Mouse (Mus musculus) brain, embryonic 14.5 days (tissue): Measurements from ENCODE around the gene Katnb1. TPM values are rescaled to one million over a fixed set of nuclear protein-coding genes. Genes with fewer than 3 reads are reported as not detected.

Experiments
- DNase-seq: peaks from one replicate; pipeline ENCODE4 v3.0.0-alpha.2; 2011; ENCODE audit warnings: low read depth
- CTCF ChIP-seq: fragments of 200-500 bp; IDR thresholded peaks from 2 replicates; pipeline ENCODE4 v1.5.1; 2012; ENCODE audit warnings: inconsistent platforms, mild to moderate bottlenecking, moderate library complexity, borderline replicate concordance; ENCODE audit not compliant: insufficient read depth, insufficient read length; ENCODE audit errors: extremely low read depth
- POLR2A ChIP-seq: fragments of 200-500 bp; IDR thresholded peaks from 2 replicates; pipeline ENCODE4 v1.6.1; 2012; ENCODE audit warnings: mild to moderate bottlenecking, inconsistent platforms, borderline replicate concordance; ENCODE audit not compliant: poor library complexity, insufficient read depth, insufficient read length, severe bottlenecking; ENCODE audit errors: extremely low read depth
- polyA plus RNA-seq: library from polyadenylated mRNA; depleted of rRNA; stranded (reverse); fragments of >200 nt; gene quantifications from 2 replicates; pipeline ENCODE4 v1.2.3, GENCODE M21; 2012

Katnb1 gene
- polyA plus RNA-seq, 1 experiment = 56.2 TPM

GRCm38 (mm10) chr8:95093574-95093973 lies 12.6 kb downstream of the Katnb1 start:
- TF ChIP-seq CTCF = no peak
- no peak for TF ChIP-seq POLR2A

GRCm38 (mm10) chr8:95099009-95099408 lies 18.0 kb downstream of the Katnb1 start:
- TF ChIP-seq CTCF (peak; percentile 99), POLR2A (no peak)

More at GRCm38 (mm10) chr8:95093574-95093973, 12.6 kb downstream of the Katnb1 start:
- no peak for DNase-seq

GRCm38 (mm10) chr8:95101972-95102371 lies 21.0 kb downstream of the Katnb1 start:
- peak; percentile 40; the same call in 1 of the 2 replicates for TF ChIP-seq CTCF
- TF ChIP-seq POLR2A = no peak
- DNase-seq = no peak

More at GRCm38 (mm10) chr8:95099009-95099408, 18.0 kb downstream of the Katnb1 start:
- DNase-seq = peak; percentile 77

GRCm38 (mm10) chr8:95107306-95107705 lies 26.3 kb downstream of the Katnb1 start:
- TF ChIP-seq CTCF = no peak
- no peak for TF ChIP-seq POLR2A
- DNase-seq = no peak

GRCm38 (mm10) chr8:95112594-95112993 lies 31.6 kb downstream of the Katnb1 start:
- DNase-seq = no peak
- TF ChIP-seq POLR2A (no peak), CTCF (no peak)

GRCm38 (mm10) chr8:95113108-95113507 lies 32.1 kb downstream of the Katnb1 start:
- no peak for TF ChIP-seq POLR2A
- no peak for TF ChIP-seq CTCF
- DNase-seq = no peak

- TF ChIP-seq POLR2A = no peak
- peak; percentile 70 for TF ChIP-seq CTCF
- peak; percentile 72 for DNase-seq
Observed at GRCm38 (mm10) chr8:95113750-95114149, 32.8 kb downstream of the Katnb1 start.

GRCm38 (mm10) chr8:95123455-95123854 lies 42.5 kb downstream of the Katnb1 start:
- no peak for DNase-seq

GRCm38 (mm10) chr8:95126497-95126896 lies 45.5 kb downstream of the Katnb1 start:
- TF ChIP-seq POLR2A (no peak), CTCF (no peak)
- DNase-seq = no peak

More at GRCm38 (mm10) chr8:95123455-95123854, 42.5 kb downstream of the Katnb1 start:
- TF ChIP-seq CTCF (peak; percentile 12; the same call in 1 of the 2 replicates), POLR2A (no peak)

- no peak for DNase-seq
- TF ChIP-seq CTCF = no peak
- TF ChIP-seq POLR2A = no peak
Observed at GRCm38 (mm10) chr8:95127658-95128057, 46.7 kb downstream of the Katnb1 start.

GRCm38 (mm10) chr8:95128750-95129260 lies 47.8 kb downstream of the Katnb1 start:
- TF ChIP-seq POLR2A (no peak), CTCF (no peak)
- no peak for DNase-seq

- TF ChIP-seq CTCF (no peak), POLR2A (no peak)
- DNase-seq = no peak
Observed at GRCm38 (mm10) chr8:95130966-95131537, 50.1 kb downstream of the Katnb1 start.
